Comparison of ENCODE assay signal across 15 mouse cellular contexts in the genomic region with DNA sequence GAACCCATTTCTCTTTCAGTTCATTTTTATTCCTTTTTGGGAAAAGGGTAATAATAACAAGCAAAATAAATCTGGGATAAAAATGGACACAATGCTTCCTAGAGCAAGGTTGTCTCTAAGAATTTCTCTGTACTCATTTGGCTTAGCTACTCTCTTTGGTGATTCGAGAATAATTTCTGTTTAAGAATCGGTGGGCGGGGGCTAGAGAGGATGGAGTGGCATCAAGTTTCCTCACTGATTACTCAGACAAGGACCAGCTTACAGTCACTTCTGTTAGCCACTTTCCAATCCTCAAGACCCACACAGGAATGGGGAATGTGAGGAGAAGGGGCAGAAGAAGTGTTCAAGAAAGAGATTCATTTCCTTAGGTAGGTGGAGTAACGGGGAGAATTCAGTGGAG. TPM values are rescaled to one million over a fixed set of nuclear protein-coding genes. Genes with fewer than 3 reads are reported as not detected.
A peak's percentile ranks its signal among the peaks of the same experiment; 100 is the strongest.
DNase-seq lines count a peak whose midpoint lies in the region; ATAC-seq and TF ChIP-seq lines count a peak whose summit lies in the region.
"Had no signal": no experiment of that assay in that cellular context is flagged by ENCODE, and none has a peak within 500 bp of the region (broad histone marks: within the 10 kb centered on the region; RNA-seq: fewer than 3 reads in every experiment).

No protein-coding gene starts in this region.

- no peaks in the 10 kb centered on the region for H3K4me1 ChIP-seq in intestine, embryonic 16.5 days (ENCODE audit: control insufficient read depth, insufficient read depth, low read length)
- H3K4me1 ChIP-seq in forebrain, embryonic 16.5 days (replicated peaks; ENCODE audit: control insufficient read depth, insufficient read depth, low read length) = peaks cover 5% of the 10 kb centered on the region; the same call in 1 of the 2 replicates
- H3K4me1 ChIP-seq: embryonic facial prominence, embryonic 12.5 days had no signal

- no peaks in the 10 kb centered on the region for H3K27me3 ChIP-seq in intestine, embryonic 16.5 days (replicated peaks; ENCODE audit: control insufficient read depth, insufficient read depth, low read length)
- H3K27me3 ChIP-seq in forebrain, embryonic 16.5 days (replicated peaks; ENCODE audit: control insufficient read depth, insufficient read depth, low read length) = no peaks in the 10 kb centered on the region
- H3K27me3 ChIP-seq: embryonic facial prominence, embryonic 12.5 days had no signal

- no peak overlapping the region for H3K9ac ChIP-seq in intestine, embryonic 16.5 days (ENCODE audit: low read depth, low read length)
- no peak overlapping the region for H3K9ac ChIP-seq in forebrain, embryonic 16.5 days (replicated peaks; ENCODE audit: low read depth, low read length)
- H3K9ac ChIP-seq: embryonic facial prominence, embryonic 12.5 days; forebrain, postnatal 0 days had no signal

- no peaks in the 10 kb centered on the region for H3K36me3 ChIP-seq in intestine, embryonic 16.5 days (ENCODE audit: control insufficient read depth, insufficient read depth, low read length)
- no peaks in the 10 kb centered on the region for H3K36me3 ChIP-seq in forebrain, embryonic 16.5 days (ENCODE audit: control insufficient read depth, insufficient read depth)
- H3K36me3 ChIP-seq: embryonic facial prominence, embryonic 12.5 days had no signal

- ATAC-seq in intestine, embryonic 16.5 days = no peak
- ATAC-seq in forebrain, embryonic 16.5 days = no peak

- no peaks in the 10 kb centered on the region for H3K9me3 ChIP-seq in intestine, embryonic 16.5 days (ENCODE audit: control insufficient read depth, low read length)
- no peaks in the 10 kb centered on the region for H3K9me3 ChIP-seq in forebrain, embryonic 16.5 days (ENCODE audit: control insufficient read depth, low read length)
- H3K9me3 ChIP-seq: embryonic facial prominence, embryonic 12.5 days had no signal

- no peak overlapping the region for H3K4me2 ChIP-seq in intestine, embryonic 16.5 days (ENCODE audit: low read depth, low read length)
- no peak overlapping the region for H3K4me2 ChIP-seq in forebrain, embryonic 16.5 days (ENCODE audit: low read length)
- H3K4me2 ChIP-seq: embryonic facial prominence, embryonic 12.5 days had no signal

- WGBS in intestine, embryonic 16.5 days = 74% methylated on average over 4 of the region's 4 CpGs
- 87% methylated on average over 4 of the region's 4 CpGs for WGBS in forebrain, embryonic 16.5 days

- no peak for TF ChIP-seq CTCF in gastrocnemius, adult 2 months (IDR thresholded peaks at IDR 0.05)
- no peak for TF ChIP-seq CTCF in layer of hippocampus, adult 2 months (conservative IDR thresholded peaks at IDR 0.05)

- intact Hi-C loops in gastrocnemius, adult 2 months (cut with DNase I) = no loop called here

- peak overlapping the region; percentile 38 for H3K4me3 ChIP-seq in gastrocnemius, adult 2 months
- H3K4me3 ChIP-seq in layer of hippocampus, adult 2 months = no peak overlapping the region
- no peak overlapping the region for H3K4me3 ChIP-seq in intestine, embryonic 16.5 days (ENCODE audit: low read length)
- H3K4me3 ChIP-seq in forebrain, embryonic 16.5 days (replicated peaks; ENCODE audit: low read length) = no peak overlapping the region
- H3K4me3 ChIP-seq: embryonic facial prominence, embryonic 12.5 days had no signal

- peak overlapping the region; percentile 81 for H3K27ac ChIP-seq in gastrocnemius, adult 2 months
- H3K27ac ChIP-seq in layer of hippocampus, adult 2 months = peak overlapping the region; percentile 73
- H3K27ac ChIP-seq in intestine, embryonic 16.5 days (ENCODE audit: low read length) = peak overlapping the region; percentile 83
- no peak overlapping the region for H3K27ac ChIP-seq in forebrain, embryonic 16.5 days (ENCODE audit: low read length)
- H3K27ac ChIP-seq: embryonic facial prominence, embryonic 12.5 days had no signal

- DNase-seq in gastrocnemius, adult 2 months = no peak
- no peak for DNase-seq in gastrocnemius, adult 8-10 months (ENCODE audit: low spot score in 2 of 2)
- DNase-seq in layer of hippocampus, adult 2 months (ENCODE audit: low spot score in 2 of 2) = no peak
- no peak for DNase-seq in layer of hippocampus, postnatal 14 days (ENCODE audit: low spot score in 2 of 2)
- peak; percentile 58 for DNase-seq in NIH3T3 (ENCODE audit: low read depth)
- no peak for DNase-seq in urinary bladder, adult 2 months (ENCODE audit: low spot score)
- DNase-seq: cerebellum, adult 8-10 months had no signal

RNA-seq across cellular contexts. Expression of a gene that starts 1.2 kb away (rescaled TPM):
- not detected for total RNA-seq in gastrocnemius, adult 2 months (2021)
- total RNA-seq in gastrocnemius, adult 8-10 months (2022) = not detected
- not detected for total RNA-seq in layer of hippocampus, adult 2 months (2021)
- under 1 TPM; 0.24 to 0.35 TPM for total RNA-seq in layer of hippocampus, postnatal 14 days (2021)
- polyA plus RNA-seq in intestine, embryonic 16.5 days (2015; fragmentation: Nextera tagmentation; extraction: Ambion mirVana) = 0.20 and 0.29 TPM in 2 replicates
- 0.28 and 0.41 TPM in 2 replicates for polyA plus RNA-seq in urinary bladder, adult 2 months (2012; rRNA removed)
- not detected in 2 replicates for polyA plus RNA-seq in forebrain, embryonic 16.5 days (2015; fragmentation: Nextera tagmentation; extraction: Ambion mirVana)
- total RNA-seq: ES-E14; forebrain, postnatal 0 days had no signal
- polyA plus RNA-seq: embryonic facial prominence, embryonic 12.5 days; forebrain, postnatal 0 days had no signal

RNA-seq across cellular contexts. Expression of a gene that starts 32.9 kb away (rescaled TPM):
- not detected for total RNA-seq in gastrocnemius, adult 2 months (2021)
- not detected for total RNA-seq in gastrocnemius, adult 8-10 months (2022)
- not detected for total RNA-seq in layer of hippocampus, adult 2 months (2021)
- total RNA-seq in layer of hippocampus, postnatal 14 days (2021) = not detected
- polyA plus RNA-seq in intestine, embryonic 16.5 days (2015; fragmentation: Nextera tagmentation; extraction: Ambion mirVana) = not detected in 2 replicates
- not detected in 2 replicates for polyA plus RNA-seq in urinary bladder, adult 2 months (2012; rRNA removed)
- not detected in 2 replicates for polyA plus RNA-seq in forebrain, embryonic 16.5 days (2015; fragmentation: Nextera tagmentation; extraction: Ambion mirVana)
- total RNA-seq: ES-E14; forebrain, postnatal 0 days; granulocyte monocyte progenitor cell, adult 5-6 weeks; left cerebral cortex, postnatal 4 days; megakaryocyte progenitor cell, adult 5-6 weeks had no signal
- polyA plus RNA-seq: embryonic facial prominence, embryonic 12.5 days; forebrain, postnatal 0 days had no signal

RNA-seq across cellular contexts. Expression of a gene that starts 41.2 kb away (rescaled TPM):
- total RNA-seq in gastrocnemius, adult 2 months (2021) = not detected
- not detected for total RNA-seq in gastrocnemius, adult 8-10 months (2022)
- not detected for total RNA-seq in layer of hippocampus, adult 2 months (2021)
- total RNA-seq in layer of hippocampus, postnatal 14 days (2021) = not detected
- not detected in 2 replicates for polyA plus RNA-seq in intestine, embryonic 16.5 days (2015; fragmentation: Nextera tagmentation; extraction: Ambion mirVana)
- polyA plus RNA-seq in urinary bladder, adult 2 months (2012; rRNA removed) = not detected in 2 replicates
- not detected in 2 replicates for polyA plus RNA-seq in forebrain, embryonic 16.5 days (2015; fragmentation: Nextera tagmentation; extraction: Ambion mirVana)
- total RNA-seq: ES-E14; forebrain, postnatal 0 days; granulocyte monocyte progenitor cell, adult 5-6 weeks; left cerebral cortex, postnatal 4 days; megakaryocyte progenitor cell, adult 5-6 weeks had no signal
- polyA plus RNA-seq: embryonic facial prominence, embryonic 12.5 days; forebrain, postnatal 0 days had no signal

RNA-seq across cellular contexts. Expression of a gene that starts 48.7 kb away (rescaled TPM):
- total RNA-seq in gastrocnemius, adult 2 months (2021) = not detected
- total RNA-seq in gastrocnemius, adult 8-10 months (2022) = not detected
- not detected for total RNA-seq in layer of hippocampus, adult 2 months (2021)
- not detected for total RNA-seq in layer of hippocampus, postnatal 14 days (2021)
- 0.37 and 0.54 TPM in 2 replicates for polyA plus RNA-seq in intestine, embryonic 16.5 days (2015; fragmentation: Nextera tagmentation; extraction: Ambion mirVana)
- polyA plus RNA-seq in urinary bladder, adult 2 months (2012; rRNA removed) = 0.32 TPM in 1 of 2 replicates, not detected in the other
- not detected in 2 replicates for polyA plus RNA-seq in forebrain, embryonic 16.5 days (2015; fragmentation: Nextera tagmentation; extraction: Ambion mirVana)
- total RNA-seq: forebrain, postnatal 0 days; left cerebral cortex, postnatal 4 days had no signal
- polyA plus RNA-seq: embryonic facial prominence, embryonic 12.5 days; forebrain, postnatal 0 days had no signal

RNA-seq across cellular contexts. Expression of a gene that starts 53.0 kb away (rescaled TPM):
- total RNA-seq in gastrocnemius, adult 2 months (2021) = under 1 TPM in 1 of 2 experiments, not detected in 1; 0.47 TPM
- under 1 TPM in 3 of 4 experiments, not detected in 1; 0.29 to 0.64 (median 0.52) TPM for total RNA-seq in gastrocnemius, adult 8-10 months (2022)
- 1 to 10 TPM in 1 of 2 experiments, under 1 TPM in 1; 0.83 to 1.1 TPM for total RNA-seq in layer of hippocampus, adult 2 months (2021)
- total RNA-seq in layer of hippocampus, postnatal 14 days (2021) = under 1 TPM; 0.52 to 0.92 TPM
- 3.7 and 5.3 TPM in 2 replicates for polyA plus RNA-seq in intestine, embryonic 16.5 days (2015; fragmentation: Nextera tagmentation; extraction: Ambion mirVana)
- polyA plus RNA-seq in urinary bladder, adult 2 months (2012; rRNA removed) = 2.6 and 3.7 TPM in 2 replicates
- polyA plus RNA-seq in forebrain, embryonic 16.5 days (2015; fragmentation: Nextera tagmentation; extraction: Ambion mirVana) = 0.47 and 0.63 TPM in 2 replicates
